Mouse (Mus musculus) lung, postnatal 0 days (tissue): ENCODE results near the gene Ddx6.

Experiments used
- CTCF ChIP-seq: IDR thresholded peaks from 2 replicates; pipeline ENCODE4 v1.5.1; 2016; ENCODE audit warnings: antibody characterized with exemption, mild to moderate bottlenecking
- EP300 ChIP-seq: IDR thresholded peaks from 2 replicates; pipeline ENCODE4 v1.6.1; 2016; ENCODE audit warnings: antibody characterized with exemption, mild to moderate bottlenecking, control low read depth

DNA sequence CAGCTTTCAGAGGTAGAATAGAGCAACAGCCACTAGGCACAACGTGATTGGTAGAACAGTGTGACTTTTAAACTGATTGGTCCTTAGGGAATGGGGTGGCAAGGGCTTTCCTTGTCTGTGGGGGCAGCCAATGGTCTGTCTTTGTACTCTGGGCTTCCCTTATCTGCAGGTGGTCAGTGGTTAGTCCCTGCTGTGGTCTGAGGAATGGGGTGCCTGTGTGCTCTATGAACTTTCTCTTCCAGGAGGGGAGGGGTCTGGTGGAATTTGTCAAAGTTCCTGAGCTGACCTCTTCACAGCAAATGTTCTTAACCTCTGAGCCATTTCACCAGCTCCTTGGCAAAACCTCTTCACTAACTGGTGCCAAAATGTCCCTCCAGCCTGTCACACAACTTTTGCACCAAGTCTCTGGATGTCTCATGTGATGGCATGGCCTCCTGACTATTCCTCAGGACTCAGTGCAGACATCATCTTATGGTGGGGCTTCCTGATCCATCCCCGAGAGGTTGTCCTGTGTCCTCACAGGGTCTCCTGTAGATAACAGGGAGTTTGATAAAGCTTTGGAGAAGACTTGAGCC is 67.7 kb downstream of the Ddx6 start:
- TF ChIP-seq CTCF (no peak), EP300 (no peak)
